Comparison of ENCODE assay signal across 29 mouse cellular contexts in genomic region chr8:10845607-10846006, GRCm38 (mm10).
DNase-seq lines count a peak whose midpoint lies in the region; ATAC-seq lines count a peak whose summit lies in the region.
"Had no signal": no experiment of that assay in that cellular context is flagged by ENCODE, and none has a peak within 500 bp of the region (broad histone marks: within the 10 kb centered on the region; RNA-seq: fewer than 3 reads in every experiment).

No protein-coding gene starts in this region.

- H3K4me2 ChIP-seq in midbrain, embryonic 11.5 days, result no peak overlapping the region
- H3K4me2 ChIP-seq in midbrain, embryonic 16.5 days (ENCODE audit: low read length), result no peak overlapping the region
- H3K4me2 ChIP-seq: embryonic facial prominence, embryonic 12.5 days; hindbrain, embryonic 12.5 days; intestine, embryonic 15.5 days; midbrain, embryonic 13.5 days had no signal

- no peak overlapping the region for H3K9ac ChIP-seq in midbrain, embryonic 11.5 days (ENCODE audit: low read length)
- H3K9ac ChIP-seq in midbrain, embryonic 16.5 days (ENCODE audit: low read depth, low read length), result no peak overlapping the region
- H3K9ac ChIP-seq: embryonic facial prominence, embryonic 12.5 days; hindbrain, embryonic 12.5 days; intestine, embryonic 15.5 days; liver, embryonic 14.5 days; midbrain, embryonic 13.5 days had no signal

- no peak overlapping the region for H3K4me3 ChIP-seq in midbrain, embryonic 11.5 days (ENCODE audit: low read depth, low read length)
- no peak overlapping the region for H3K4me3 ChIP-seq in midbrain, embryonic 16.5 days (ENCODE audit: low read depth, low read length)
- H3K4me3 ChIP-seq in macrophage (ENCODE audit: inconsistent target), result no peak overlapping the region
- H3K4me3 ChIP-seq: embryonic facial prominence, embryonic 12.5 days; heart, adult 2 months; hindbrain, embryonic 12.5 days; intestine, embryonic 15.5 days; midbrain, embryonic 13.5 days had no signal

- no peaks in the 10 kb centered on the region for H3K79me2 ChIP-seq in macrophage (ENCODE audit: inconsistent target)

- H3K27me3 ChIP-seq in midbrain, embryonic 11.5 days (ENCODE audit: control insufficient read depth, insufficient read depth, low read length), result no peaks in the 10 kb centered on the region
- no peaks in the 10 kb centered on the region for H3K27me3 ChIP-seq in midbrain, embryonic 16.5 days (ENCODE audit: control insufficient read depth, insufficient read depth, low read depth, low read length)
- H3K27me3 ChIP-seq: hindbrain, embryonic 12.5 days; intestine, embryonic 15.5 days had no signal

- ATAC-seq in CD4-positive, CD25-positive, alpha-beta regulatory T cell, adult 4 months, result no peak
- ATAC-seq in midbrain, embryonic 11.5 days (ENCODE audit: low FRiP score), result no peak
- ATAC-seq in midbrain, embryonic 16.5 days, result no peak
- ATAC-seq: forebrain, embryonic 14.5 days; hindbrain, postnatal 0 days; intestine, embryonic 15.5 days; midbrain, embryonic 13.5 days had no signal

- H3K27ac ChIP-seq in midbrain, embryonic 11.5 days (ENCODE audit: low read depth, low read length), result no peak overlapping the region
- no peak overlapping the region for H3K27ac ChIP-seq in midbrain, embryonic 16.5 days (ENCODE audit: low read length)
- H3K27ac ChIP-seq in macrophage, result peak overlapping the region; percentile 68
- H3K27ac ChIP-seq: embryonic facial prominence, embryonic 12.5 days; heart, adult 2 months; hindbrain, embryonic 12.5 days; hindbrain, postnatal 0 days; intestine, embryonic 15.5 days; kidney, postnatal 0 days; liver, embryonic 14.5 days; midbrain, embryonic 13.5 days had no signal

- H3K9me3 ChIP-seq in midbrain, embryonic 11.5 days (ENCODE audit: control insufficient read depth, low read length), result no peaks in the 10 kb centered on the region
- no peaks in the 10 kb centered on the region for H3K9me3 ChIP-seq in midbrain, embryonic 16.5 days (replicated peaks; ENCODE audit: control insufficient read depth, low read length, poor library complexity, severe bottlenecking)
- H3K9me3 ChIP-seq: embryonic facial prominence, embryonic 12.5 days; hindbrain, embryonic 12.5 days; intestine, embryonic 15.5 days; midbrain, embryonic 13.5 days had no signal

- H3K36me3 ChIP-seq in midbrain, embryonic 11.5 days (ENCODE audit: control insufficient read depth, insufficient read depth, low read length), result no peaks in the 10 kb centered on the region
- H3K36me3 ChIP-seq in midbrain, embryonic 16.5 days (ENCODE audit: control insufficient read depth, insufficient read depth, low read length), result no peaks in the 10 kb centered on the region
- H3K36me3 ChIP-seq in macrophage (ENCODE audit: inconsistent target), result no peaks in the 10 kb centered on the region
- H3K36me3 ChIP-seq: embryonic facial prominence, embryonic 12.5 days; hindbrain, embryonic 12.5 days; intestine, embryonic 15.5 days; midbrain, embryonic 13.5 days had no signal

- H3K4me1 ChIP-seq in midbrain, embryonic 11.5 days (ENCODE audit: control insufficient read depth, insufficient read depth, low read length), result no peaks in the 10 kb centered on the region
- no peaks in the 10 kb centered on the region; the same call in 1 of the 2 replicates for H3K4me1 ChIP-seq in midbrain, embryonic 16.5 days (ENCODE audit: control insufficient read depth, insufficient read depth, low read length)
- H3K4me1 ChIP-seq: hindbrain, embryonic 12.5 days; intestine, embryonic 15.5 days; midbrain, embryonic 13.5 days had no signal

- DNase-seq in CD4-positive, CD25-positive, alpha-beta regulatory T cell, adult 2 months (ENCODE audit: low read depth, low spot score), result peak; percentile 6
- DNase-seq in midbrain, embryonic 11.5 days (ENCODE audit: low spot score, missing footprints), result peak; percentile 73
- no peak for DNase-seq in kidney, adult 8-10 months
- DNase-seq in right cerebral cortex, postnatal 10 days (ENCODE audit: low spot score in 2 of 2), result no peak
- DNase-seq in kidney, postnatal 14 days, result no peak
- DNase-seq: adrenal gland, adult 8-10 months; cerebellum, adult 9-10 months; cerebellum, postnatal 36 days; embryo, embryonic 11 days; gastrocnemius, postnatal 25 days; heart, adult 2 months; heart, postnatal 14 days; kidney, adult 2 months; liver; lung, adult 2 months; lung, postnatal 10 days; spleen, adult 18-20 months; thymus, postnatal 25 days had no signal

- WGBS in midbrain, embryonic 11.5 days, result 68% methylated on average over 6 of the region's 6 CpGs
- WGBS in midbrain, embryonic 16.5 days, result 73% methylated on average over 6 of the region's 6 CpGs
- WGBS in macrophage (ENCODE audit: missing documents), result 7% methylated on average over 6 of the region's 6 CpGs

Comparison
In these comparisons a context has a peak if more than half of its experiments do, and no peak if none do; other contexts are left out.
1. DNase-seq: peak in CD4-positive, CD25-positive, alpha-beta regulatory T cell, adult 2 months (single experiment) and midbrain, embryonic 11.5 days (single experiment); none in kidney, adult 8-10 months (0 of 2), right cerebral cortex, postnatal 10 days (0 of 2) and kidney, postnatal 14 days (single experiment).